Mouse (Mus musculus): Measurements from ENCODE around the gene Eci1.
A peak's percentile ranks its signal among the peaks of the same experiment; 100 is the strongest.
"Not testable (repeated sequence)": the region's sequence is repeated elsewhere in the genome, so short reads cannot be mapped to it uniquely, and the experiment has no call there.

Eci1 gene

DNA sequence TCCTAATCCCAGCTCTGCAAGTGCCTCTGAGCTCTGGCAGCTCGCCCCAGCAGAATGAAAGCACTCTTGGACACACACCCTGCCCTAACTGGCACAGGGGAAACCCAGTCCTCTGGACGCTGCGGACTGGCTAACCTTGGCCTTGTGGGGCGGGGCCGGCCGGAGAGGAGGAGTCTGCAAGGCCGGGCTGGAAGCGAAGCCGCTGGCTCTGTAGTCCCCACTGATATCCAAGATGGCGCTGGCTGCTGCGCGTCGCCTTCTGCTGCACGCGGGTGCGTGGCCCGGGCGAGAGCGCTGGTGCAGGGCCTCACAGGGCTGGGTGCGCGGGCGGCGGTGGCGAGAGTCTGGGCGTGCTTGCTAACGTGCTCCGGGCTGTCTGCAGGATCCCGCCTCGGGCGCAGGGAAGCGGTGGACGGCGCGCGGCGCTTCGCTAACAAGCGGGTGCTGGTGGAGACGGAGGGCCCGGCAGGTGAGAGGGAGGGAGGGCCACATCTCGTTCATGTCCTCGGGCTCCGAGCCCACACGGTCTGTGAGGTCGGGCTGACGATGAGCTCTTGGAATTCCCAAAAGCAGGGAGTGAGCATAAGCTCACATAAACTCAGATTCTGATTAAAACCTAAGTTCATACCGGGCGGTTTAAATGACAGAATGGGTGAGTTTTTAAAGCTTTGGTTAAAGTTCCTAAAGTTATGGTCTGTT lies at the start of gene Eci1:
Gene Eci1, plus strand, starts transcription at position 171 of the 699 bp plus-strand sequence.
- peak; percentile 87 to 88 for DNase-seq (ENCODE audit: low read depth in 1 of 2, low spot score in 2 of 2)

DNA sequence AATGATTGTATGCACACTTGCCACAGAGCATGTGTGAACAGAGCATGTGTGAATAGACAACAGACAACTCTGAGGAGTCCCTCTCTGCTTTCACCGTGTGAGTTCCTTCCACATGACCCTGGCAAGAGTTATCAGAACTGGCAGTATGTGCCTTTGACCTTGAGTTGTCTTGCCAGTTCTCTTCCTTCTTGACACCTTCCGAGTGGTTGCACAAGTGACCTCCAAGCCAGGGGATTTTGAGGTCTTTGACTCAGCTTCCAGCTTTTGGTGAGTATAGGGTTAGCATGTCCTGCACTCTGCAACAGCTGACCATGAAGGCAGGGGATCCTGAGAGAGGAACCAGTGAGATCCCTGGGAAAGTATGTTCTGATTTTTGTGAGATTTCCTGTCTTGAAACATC lies 47.9 kb upstream of the Eci1 start:
- DNase-seq (ENCODE audit: low read depth in 1 of 2, low spot score in 2 of 2) = no peak

DNA sequence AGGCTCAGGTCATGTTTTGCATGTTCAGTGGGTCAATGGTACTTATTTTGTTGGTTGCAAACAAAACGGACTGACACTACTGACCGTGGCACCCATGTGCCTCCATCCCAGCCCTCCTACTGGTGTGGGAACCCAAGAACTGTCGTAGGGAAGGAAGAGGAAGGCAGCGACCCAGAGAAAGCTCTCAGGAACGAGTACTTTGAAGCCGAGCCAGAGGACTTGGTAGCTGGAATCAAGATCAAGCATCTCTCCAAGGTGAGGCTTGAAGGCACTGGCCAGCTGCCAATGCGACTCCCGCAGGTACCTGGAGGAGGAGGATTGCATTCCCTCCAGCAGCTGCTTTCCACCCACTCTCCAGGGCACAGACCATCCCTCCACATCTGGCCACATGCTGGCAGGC lies 42.7 kb upstream of the Eci1 start:
- DNase-seq (ENCODE audit: low read depth in 1 of 2, low spot score in 2 of 2) = no peak

DNA sequence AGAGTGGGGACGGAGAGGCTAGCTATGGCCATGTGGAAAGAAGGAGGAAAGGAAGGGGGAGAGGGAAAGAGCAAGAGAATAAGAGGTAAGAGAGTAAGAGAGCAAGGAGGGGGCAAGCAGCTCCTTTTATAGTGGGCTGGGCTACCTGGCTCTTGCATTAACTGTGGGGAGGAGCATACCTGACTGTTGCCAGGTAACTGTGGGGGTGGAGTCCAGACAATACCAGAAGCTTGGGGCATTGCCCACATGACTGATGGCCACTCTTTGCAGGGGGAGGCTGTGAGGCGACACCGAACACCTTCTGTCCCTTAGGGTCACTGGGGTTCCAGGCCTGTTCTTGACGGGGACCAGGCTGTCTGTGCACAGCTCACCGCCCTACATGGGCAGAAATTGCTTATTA lies 37.7 kb upstream of the Eci1 start:
- DNase-seq (ENCODE audit: low read depth in 1 of 2, low spot score in 2 of 2) = no peak

DNA sequence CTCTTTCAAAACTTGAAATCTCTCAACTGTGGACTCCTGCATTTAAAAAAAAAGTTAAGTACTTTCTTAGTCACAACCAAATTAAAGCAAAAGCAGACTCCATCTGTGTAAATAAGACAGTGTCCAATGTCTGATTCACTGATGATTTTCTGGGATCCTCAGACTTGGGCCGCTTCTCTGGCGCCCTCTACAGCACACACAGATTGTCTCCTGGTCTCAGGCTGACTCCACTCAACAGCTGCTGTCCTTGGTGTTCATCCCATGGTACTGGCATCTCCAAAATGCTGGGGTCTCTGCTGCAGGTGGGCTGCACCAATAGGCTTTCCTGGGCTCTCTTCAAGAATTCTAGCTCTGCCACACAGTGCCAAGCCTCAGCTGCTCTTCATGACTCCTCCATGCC lies 36.6 kb upstream of the Eci1 start:
- peak in 1 of 2 experiments; percentile 9 for DNase-seq (ENCODE audit: low read depth in 1 of 2, low spot score in 2 of 2)

DNA sequence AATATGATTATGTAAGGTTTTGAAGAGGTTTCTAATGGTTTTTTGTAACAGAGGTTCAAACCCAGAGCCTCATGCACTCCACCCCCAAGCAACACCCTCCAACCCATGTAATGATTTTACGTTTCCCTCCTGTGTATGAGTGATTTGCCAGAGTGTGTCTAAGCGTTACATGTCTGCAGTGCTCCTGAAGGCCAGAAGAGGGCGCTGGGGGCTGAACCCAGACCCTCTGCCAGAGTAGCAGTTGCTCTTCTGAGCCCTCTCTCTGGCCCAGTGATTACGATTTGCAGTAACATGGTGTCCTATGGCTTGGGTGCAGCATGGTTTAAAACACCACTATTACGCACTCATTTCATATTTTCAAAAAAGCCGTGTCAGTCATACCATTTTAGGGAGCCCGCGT lies 35.3 kb upstream of the Eci1 start:
- no peak for DNase-seq (ENCODE audit: low read depth in 1 of 2, low spot score in 2 of 2)

DNA sequence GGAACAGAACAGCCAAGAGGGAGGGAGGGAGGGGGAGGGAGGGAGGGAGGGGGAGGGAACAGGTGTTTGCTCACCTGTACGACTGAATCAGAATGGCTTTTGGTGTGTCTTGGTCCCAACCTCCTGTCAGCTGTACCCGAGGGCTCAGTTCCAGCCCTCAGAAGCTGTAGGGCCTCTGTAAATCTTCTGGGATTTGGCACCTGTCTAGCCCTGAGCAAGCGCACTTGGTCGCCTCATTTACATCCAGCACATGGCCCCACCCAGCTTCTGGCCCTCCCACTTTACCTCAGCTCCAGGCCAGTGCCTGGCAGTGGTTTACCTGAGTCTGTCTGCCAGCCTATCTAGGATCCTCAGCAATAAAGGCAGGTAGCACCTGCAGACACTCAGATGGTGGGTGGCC lies 32.9 kb upstream of the Eci1 start:
- no peak for DNase-seq (ENCODE audit: low read depth in 1 of 2, low spot score in 2 of 2)

DNA sequence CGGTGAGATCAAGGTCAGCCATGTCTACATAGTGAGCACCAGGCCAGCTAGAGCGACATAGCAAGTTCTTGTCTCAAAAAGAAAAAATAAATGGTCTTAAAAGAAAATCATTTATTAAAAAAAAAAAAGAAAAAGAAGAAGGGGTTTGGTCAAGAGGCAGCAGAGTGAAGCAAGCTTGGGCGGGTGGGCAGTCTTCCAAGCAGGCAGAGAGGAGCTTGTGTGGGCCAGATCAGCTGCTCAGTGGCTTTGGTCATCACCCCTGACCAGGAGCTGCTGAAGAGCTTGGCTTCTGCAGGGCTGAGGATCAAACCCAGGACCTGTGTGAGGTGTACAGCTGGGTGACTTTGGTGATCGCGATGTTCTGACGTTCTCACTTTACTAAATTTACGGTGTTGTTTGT lies 32.0 kb upstream of the Eci1 start:
- DNase-seq (ENCODE audit: low read depth in 1 of 2, low spot score in 2 of 2) = no peak

DNA sequence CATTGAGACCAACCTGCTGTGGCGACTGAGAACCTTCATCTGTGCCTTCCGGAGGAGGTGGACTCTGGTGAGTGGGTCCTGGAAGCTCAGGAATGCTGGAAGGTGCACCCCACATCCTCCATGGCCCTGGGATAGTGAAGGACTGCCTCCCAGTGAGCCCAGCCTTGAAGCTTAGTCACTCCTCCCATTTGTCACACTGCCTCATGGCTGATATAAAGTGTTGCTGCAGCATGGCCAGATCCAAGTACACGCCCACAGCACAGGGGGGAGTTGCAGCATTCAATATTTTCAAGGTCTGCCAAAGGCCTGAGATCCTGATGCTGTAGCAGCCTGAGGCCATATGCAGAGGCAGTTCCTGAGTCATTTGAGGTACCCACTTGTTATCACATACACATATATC lies 24.1 kb upstream of the Eci1 start:
- DNase-seq (ENCODE audit: low read depth in 1 of 2, low spot score in 2 of 2) = no peak

DNA sequence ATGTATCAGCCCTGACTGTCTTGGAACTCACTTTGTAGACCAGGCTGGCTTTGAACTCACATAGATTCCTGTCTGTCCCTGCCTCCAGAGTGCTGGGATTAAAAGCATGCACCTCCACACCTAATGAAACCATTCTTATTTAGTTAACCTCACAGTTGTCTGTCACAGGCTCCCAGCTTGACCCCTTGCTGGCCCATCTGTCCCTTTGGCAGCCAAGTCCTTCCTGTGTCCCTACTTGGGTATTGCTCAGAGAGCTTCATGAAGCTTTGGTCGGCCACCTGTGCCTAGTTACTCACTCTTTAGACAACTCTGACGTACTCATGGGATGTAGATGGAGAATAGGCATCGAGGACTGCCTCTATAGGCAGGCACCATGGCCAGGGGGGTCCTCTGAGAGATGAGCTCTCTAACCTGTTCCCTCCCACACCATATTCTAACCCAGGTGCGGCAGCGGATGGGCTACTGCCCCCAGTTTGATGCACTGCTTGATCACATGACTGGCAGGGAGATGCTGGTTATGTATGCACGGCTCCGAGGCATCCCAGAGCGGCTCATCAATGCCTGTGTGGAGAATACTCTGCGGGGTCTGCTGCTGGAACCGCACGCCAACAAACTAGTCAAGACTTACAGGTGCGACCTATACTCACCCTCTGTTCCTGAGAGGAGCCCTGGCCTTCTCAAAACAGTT lies 19.2 kb upstream of the Eci1 start:
- DNase-seq (ENCODE audit: low read depth in 1 of 2, low spot score in 2 of 2) = no peak

DNA sequence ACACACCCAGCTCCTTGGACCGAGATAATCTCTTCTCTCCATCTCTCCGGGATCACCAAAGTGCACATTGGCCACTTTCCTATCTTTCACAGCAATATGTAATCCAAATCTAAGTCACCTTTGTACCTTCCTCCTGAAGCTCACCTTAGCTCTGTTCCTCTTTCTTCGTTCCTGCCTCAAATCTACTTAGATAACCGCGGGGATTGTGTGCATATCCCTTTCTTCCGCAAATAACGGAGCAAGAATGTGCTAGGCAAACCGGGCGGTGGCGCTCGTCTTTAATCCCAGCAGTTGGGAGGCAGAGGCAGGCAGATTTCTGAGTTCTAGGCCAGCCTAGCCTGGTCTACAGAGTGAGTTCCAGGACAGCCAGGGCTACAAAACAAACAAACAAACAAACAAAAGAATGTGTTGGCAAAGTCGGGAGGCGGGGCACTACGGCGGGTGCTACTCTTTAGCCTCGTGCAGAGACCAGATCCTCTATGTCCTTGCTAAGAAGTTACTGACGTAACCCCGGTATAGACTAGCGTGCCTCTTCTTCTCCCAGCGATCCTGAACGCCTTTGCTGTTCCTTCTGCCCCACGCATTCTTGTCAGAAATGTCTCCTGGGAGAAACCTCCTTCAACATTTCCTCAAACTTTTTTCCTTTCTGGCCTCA lies 12.8 kb upstream of the Eci1 start:
- peak in 1 of 2 experiments; percentile 26 for DNase-seq (ENCODE audit: low read depth in 1 of 2, low spot score in 2 of 2)

DNA sequence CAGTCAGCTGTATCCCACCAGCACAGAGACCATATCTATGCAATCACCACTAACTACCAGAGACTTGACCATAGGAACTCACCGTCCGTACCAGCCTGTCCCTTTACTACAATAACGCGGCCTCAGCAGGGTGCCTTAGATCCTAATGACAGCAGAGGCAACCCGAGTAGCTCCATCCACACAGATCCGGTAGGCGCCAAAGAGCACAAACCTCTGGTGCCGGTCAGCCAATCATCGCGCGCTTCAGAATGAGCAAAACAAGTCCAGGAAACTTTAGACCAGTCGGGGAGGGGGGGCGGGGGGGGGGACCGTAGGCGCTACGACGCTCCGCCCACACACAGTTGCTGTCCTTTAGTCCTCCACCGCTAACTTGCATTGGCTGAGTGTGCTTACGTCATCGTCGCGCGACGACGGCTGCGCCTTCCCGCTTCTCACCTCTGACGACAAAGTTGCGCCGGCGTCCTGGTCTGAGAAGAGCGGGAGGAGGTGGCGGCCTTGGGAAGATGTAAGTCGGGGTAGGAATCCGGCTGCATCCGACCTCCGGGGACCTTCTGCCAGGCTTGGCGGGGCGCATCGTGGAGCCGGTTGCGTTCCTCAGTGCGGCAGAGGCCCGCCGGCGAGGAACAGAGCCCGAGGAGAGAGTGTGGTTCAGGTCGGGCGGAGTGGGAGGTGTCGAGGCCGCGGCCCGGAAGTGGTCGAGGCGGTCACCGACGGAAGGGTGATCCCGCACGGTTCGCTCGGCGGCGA lies 12.0 kb upstream of the Eci1 start, which contains the start of gene Rnps1:
Gene Rnps1, plus strand, starts transcription at position 336 of the 747 bp plus-strand sequence.
- DNase-seq (ENCODE audit: low read depth in 1 of 2, low spot score in 2 of 2) = peak; percentile 71 to 88

DNA sequence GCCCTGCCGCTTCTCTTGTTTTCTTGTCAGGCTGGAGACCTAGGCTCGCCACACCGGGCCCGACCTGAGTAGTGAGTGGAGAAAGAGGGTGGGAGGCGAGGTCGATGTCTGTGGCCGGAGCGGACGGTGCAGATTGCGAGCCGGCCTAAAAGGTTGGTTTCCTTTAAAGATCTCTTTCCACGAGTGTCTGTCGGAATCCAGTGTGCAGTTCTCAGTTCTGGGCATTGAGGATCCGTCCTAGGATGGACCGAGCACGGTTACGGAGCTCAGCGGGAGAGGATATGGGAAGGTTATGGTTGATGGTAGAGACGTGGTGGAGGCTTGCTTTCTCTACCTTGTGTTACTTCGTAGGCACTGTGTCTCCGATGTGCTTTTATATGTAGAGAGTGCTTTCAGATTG lies 11.4 kb upstream of the Eci1 start:
- no peak for DNase-seq (ENCODE audit: low read depth in 1 of 2, low spot score in 2 of 2)

DNA sequence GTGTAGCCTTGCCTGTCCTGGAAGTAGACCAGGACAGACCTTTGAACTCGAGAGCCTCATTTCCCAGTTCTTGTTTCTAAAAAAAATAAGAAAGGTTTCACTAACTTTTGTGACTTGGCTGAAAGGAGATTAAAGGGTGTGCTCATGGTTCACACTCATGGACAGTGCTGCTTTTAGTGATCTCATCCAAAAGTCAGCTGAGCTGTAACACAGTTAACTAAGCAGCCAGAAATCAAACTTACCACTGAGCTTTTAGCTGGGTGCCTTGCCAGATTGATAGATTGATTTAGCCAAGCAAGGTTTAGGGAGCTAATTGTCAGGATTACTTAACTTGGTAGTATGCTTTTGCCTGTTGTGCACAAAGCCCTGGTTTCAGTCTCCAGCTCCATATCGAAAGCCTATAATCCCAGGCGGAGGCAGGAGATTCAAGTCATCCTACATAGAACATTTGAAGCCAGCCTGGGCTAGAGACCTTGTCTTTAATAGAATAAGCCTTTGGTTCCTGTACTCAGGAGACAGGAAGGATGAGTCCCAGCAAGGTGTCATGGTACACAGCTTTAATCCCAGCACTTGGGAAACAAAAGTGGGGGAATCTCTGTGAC lies 10.3 kb upstream of the Eci1 start:
- no peak for DNase-seq (ENCODE audit: low read depth in 1 of 2, low spot score in 2 of 2)

DNA sequence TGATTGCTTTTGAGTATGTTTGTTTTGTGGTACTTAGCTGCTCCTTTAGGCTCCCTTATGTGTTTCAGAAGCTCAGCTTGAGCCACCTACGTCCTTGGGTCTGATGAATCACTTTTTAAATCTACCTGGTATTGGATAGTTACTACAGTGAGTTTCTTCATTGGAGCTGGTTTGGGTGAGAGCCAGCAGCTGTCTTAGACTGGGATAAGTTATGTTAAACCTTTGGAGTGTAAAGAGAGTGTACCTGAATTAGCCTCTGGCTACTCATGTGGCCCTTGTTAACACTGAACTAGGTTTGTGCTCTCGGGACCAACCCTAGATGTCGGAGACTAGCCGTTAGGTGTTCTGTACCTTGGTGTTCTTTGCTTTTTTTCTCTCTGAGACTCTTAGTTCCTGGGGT lies 3.3 kb upstream of the Eci1 start:
- no peak for DNase-seq (ENCODE audit: low read depth in 1 of 2, low spot score in 2 of 2)

DNA sequence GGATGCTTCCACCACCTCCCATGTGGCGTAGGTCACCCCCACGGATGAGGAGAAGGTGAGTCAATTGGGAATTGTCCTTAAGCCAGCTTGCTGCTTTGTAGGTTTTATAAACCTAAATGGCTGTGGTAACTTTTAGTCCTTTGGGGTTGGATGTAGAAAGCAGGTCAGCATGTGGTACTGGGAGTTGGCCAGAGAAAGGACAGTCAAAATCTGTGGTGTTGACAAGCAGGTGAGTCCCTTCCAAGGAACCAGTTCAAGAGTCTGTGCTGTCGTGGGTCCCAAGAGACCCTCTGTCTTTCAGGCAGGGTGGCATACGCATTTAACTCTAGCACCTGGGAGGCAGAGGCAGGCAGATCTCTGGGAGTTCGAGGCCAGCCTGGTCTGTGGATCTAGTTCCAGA lies 2.0 kb upstream of the Eci1 start:
- no peak for DNase-seq (ENCODE audit: low read depth in 1 of 2, low spot score in 2 of 2)

DNA sequence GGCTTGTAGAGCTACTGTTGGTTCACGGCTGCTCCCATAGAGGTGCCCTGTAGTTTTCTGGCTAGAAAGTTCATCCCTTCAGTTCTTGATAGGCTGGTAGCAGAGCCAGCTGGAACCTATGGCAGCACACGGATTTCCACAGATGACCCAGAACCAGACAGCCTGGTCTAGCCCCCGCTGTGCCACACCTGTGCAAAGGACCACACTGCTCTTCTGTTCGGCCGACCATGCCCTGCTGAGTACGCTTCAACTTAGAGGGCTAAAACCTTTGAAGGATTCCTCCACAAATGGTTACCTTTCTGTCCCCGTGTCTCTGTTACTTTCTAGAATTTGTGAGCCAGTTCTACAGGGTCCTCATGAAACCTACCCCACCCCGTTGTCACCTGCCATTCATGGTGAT lies 1.1 kb upstream of the Eci1 start:
- DNase-seq (ENCODE audit: low read depth in 1 of 2, low spot score in 2 of 2) = not testable (repeated sequence)

DNA sequence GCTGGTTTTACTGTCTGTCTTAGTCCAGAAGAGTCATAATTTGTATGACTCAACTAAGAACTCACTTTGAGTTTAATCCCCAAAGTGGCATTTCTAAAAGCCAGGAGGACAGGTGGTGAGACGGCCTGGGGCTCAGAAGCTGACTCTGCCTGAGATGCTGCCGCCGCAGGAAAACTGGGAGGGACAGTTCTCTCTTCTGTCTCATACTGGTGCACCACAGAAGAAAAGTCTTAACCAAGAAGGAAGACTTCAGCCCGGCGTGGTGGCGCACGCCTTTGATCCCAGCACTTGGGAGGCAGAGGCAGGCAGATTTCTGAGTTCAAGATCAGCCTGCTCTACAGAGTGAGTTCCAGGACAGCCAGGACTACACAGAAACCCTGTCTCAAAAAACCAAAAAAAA lies 536 bp upstream of the Eci1 start:
- no peak for DNase-seq (ENCODE audit: low read depth in 1 of 2, low spot score in 2 of 2)

DNA sequence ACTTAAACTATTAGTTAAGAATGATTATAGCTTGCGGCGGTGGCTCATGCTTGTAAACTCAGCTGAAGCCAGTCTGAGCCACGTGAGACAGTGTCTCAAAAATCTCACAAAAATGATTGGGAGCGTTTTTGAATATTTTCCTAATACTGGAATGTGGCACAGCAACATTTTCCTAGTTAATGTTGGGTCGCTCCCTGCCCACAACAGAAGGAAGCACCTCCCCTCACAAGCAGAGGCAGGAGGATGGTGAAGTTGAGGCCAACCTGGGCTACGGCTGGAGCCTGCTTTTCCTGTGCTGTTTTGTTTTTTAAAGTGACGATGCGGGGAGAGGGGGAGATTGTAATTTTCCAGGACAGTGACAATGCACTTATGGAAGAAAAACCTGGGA lies 723 bp downstream of the Eci1 start:
- DNase-seq (ENCODE audit: low read depth in 1 of 2, low spot score in 2 of 2) = no peak

DNA sequence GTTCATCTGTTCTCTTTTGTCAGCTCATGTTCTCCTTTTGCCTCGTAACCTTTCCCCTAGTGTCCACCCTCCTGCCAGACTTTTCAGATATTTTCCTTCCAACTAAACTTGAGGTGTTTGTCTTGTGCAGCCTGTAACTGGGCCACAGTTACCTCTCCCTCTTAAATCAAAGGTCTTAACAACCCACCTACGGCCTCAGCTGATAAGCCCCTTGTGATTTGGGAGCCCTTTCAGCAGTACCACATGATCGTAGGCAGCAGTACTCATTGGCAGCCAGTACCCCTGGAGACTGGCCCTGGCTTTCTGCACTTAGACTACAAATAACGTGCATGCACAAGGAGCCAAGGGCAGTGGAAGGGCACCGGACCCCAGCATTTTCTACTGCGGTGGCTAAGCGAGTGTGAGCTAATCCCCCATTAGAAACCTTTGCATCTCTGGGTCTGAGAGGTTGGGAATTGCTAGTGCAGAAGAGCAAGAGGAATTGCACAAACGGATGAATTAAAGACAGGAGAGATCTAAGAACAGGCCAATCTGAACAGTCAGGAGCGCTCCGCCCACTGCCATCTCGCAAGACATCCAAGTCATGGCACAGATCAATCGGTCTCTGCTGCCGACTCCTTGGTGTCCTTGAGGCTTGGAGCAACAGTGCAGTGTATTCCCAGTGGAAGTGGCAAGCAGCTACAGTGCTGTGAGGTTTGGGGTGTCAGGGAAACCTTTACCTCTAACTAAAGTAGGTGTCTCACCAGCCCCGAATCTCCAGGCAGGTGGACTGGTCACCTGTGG lies 3.0 kb downstream of the Eci1 start:
- no peak for DNase-seq (ENCODE audit: low read depth in 1 of 2, low spot score in 2 of 2)

DNA sequence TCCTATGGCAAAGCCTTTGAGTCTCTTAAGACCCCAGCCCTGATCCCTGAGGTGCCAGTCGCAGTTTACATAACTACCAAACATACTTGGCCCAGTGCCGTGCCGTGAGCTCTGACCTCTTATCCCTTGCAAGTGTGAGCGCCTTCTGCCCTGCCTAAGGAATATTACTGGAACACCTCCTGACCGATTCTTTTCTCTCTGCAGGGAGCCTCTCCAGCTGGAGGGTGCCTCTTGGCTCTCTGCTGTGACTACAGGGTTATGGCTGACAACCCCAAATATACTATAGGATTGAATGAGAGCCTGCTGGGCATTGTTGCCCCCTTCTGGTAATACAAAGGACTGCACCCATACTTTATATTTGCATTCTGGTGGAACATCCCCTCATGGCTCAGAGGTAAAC lies 10.6 kb downstream of the Eci1 start:
- DNase-seq (ENCODE audit: low read depth in 1 of 2, low spot score in 2 of 2) = no peak

Measured in monocyte, adult 2 months (primary cell).